Mouse (Mus musculus) ovary, adult 18-20 months (tissue): ENCODE measurements at regions not wholly inside any gene's neighbourhood (a gene's known extent, or its start where the extent isn't known, plus 50 kb on each side); places are given as distances from the start of the nearest gene placed in this dataset.

Experiments
- DNase-seq: peaks from one replicate; pipeline ENCODE4 v3.0.0; 2022; ENCODE audit warnings: low spot score, mixed read lengths

DNA sequence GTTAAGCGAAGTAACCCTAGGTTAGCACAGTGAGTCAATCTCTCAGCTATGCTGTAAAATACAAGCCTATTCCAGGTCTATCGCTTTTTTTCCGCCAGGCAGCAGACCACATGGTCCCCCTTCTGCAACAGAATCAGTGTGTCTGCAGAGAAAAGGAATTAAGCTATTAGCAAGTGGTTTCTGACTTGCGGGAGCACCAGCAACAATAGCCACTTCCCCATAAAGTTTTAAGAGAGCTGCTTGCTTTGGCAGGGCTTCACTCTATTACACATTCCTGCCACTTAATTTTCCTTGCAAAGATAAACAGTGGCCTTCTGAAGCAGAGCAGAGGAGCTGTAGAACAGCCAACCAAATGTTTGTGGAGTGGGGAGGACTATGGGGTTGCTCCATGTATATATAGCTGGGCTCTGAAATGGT is 59.8 kb upstream of the Osmr start:
- DNase-seq: no peak

DNA sequence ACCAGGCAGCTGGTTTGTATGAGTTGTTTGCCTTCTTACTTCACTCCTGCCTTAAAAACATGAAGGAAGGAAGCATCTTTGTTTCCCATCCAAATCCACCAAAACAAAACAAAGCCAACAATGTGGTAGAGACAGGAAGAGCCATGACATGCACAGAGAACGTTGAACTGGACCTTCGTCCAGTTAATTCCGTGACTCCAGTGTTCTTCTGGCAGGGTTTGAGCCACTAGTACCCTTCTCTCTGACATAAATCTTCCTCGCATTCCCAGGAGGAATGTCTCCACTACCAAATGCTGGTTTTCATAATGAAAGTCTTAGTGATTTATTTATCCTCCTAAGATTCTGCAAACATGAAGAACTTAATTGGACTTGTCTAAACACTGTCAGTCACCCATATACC is 66.7 kb upstream of the Osmr start:
- DNase-seq: no peak

DNA sequence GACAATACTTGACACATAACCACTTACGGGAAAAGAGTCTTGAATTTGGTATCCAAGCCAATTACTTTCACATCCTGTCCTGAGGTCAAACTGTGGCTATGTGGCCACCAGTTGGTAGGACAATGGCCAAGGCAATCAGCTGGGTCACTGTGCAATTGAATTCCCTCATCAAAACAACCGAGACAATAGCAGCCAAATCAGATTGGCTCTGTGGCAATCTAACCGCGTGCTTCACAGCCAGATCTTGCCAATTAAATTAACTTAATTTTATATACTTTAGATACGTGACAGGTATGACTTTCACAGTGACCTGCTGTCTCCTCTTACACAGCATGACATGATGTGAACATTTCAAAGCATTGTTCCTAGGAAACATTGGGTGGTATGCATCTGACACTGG is 74.5 kb upstream of the Osmr start:
- DNase-seq: no peak

DNA sequence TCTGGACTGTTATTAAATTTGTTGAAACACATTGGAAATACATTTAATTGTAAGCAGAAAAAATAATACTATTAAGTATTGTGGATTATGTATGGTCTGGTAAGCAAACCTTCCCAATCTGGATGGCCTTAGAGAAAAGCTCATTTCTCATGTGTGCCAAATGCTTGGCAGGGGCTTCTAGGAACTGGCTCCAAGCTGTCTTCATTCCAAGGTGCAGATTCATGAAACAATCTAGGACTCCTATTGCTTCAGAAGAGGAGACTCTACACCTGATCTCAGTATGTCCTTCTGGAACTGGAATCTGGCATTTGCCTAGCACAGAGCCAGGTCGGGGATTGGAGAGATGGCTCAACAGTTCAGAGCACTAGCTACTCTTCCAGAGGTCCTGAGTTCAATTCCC is 74.9 kb upstream of the Osmr start:
- no peak for DNase-seq

DNA sequence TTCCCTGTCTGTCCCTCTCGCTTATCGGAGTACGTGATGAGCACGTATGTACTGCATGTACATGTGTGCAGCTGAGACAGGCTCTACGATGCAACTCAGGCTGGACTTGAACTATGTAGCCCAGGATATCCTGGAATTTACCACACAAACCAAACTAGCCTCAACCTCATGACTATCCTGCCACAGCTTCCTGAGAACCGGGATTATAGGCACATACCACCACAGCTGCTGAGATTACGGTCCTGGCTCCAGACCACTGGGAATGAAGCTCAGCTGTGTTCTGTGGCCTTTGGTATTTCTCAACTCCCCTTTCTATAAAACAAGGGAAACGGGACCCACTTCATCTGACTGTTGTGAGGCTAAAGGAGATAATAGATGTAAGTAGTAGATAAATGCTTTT is 75.7 kb upstream of the Osmr start:
- DNase-seq: no peak

DNA sequence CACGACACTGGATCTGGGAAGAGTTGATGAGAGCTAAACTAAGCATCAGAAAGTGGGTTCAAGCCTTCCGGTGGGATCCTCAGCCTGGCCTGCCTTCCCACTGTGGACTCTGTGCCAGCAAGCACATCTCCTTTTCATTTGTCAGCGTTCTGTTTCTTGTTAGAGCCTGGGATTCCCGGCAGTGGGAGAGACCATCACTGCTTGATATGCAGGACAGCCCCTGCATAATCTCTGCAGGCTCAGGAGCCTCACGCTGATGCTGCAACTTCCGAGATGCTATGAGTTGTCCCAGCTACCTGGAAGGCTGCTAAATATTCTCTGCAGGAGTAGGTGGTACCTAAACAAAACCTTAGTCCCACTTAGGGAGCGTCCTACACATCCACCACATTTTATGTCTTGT is 78.8 kb upstream of the Osmr start:
- DNase-seq: no peak

DNA sequence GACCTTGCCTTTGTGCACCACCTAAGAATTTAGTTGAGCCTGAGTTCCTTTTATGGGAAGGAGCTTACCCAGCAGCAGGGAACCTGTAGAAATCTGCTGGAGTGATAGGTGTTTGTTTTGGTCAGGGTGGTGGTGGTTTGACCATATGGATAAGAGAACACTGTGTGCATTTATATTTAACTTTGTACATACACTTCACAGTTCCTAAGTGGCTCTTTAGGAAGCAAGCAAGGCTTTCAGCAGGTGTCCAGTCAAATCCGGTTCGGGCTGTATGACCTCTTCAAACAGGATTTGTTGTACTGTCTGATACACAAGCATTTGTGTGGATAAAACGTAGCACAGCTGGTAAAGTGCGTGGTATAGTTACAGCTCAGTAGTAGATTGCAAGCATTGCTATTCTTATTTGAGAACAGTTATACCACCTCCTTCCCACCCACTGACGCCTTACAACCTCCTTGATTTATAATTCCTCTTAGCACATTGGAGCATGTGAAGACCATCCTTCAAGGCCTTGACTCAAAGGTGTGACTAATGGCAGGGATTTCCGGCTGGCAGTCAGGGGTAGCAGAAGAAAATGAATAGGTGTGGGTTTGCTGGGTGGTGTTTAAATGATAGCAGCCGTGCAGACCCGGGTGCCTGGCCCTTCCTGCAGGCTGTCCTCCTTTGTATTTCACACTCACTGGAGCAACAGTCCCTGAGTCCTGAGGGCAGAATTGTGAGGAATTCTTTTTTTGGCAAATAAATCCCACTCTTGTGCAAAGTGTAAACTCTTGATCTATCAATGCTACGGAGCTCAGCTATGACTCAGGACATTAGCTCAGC is 79.4 kb upstream of the Osmr start:
- DNase-seq: no peak

DNA sequence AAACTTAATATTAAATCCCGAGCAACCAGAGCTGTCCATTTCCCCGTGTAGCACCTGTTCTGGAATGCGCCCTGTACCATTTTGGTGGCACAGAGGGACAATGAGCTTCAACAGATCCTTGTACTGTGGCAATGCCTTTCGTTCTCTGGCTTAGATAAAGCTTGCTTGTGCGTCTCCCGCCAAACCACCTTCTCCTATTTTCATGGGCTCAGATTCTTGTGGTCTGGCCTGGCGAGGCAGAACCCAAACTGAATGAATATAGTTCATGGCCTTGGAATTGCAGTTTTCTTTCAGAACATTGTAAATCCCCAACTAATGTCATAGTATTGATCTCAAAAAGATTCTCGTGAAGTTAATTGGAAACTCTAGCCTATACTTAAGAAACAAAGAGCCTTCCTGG is 85.1 kb upstream of the Osmr start:
- no peak for DNase-seq

DNA sequence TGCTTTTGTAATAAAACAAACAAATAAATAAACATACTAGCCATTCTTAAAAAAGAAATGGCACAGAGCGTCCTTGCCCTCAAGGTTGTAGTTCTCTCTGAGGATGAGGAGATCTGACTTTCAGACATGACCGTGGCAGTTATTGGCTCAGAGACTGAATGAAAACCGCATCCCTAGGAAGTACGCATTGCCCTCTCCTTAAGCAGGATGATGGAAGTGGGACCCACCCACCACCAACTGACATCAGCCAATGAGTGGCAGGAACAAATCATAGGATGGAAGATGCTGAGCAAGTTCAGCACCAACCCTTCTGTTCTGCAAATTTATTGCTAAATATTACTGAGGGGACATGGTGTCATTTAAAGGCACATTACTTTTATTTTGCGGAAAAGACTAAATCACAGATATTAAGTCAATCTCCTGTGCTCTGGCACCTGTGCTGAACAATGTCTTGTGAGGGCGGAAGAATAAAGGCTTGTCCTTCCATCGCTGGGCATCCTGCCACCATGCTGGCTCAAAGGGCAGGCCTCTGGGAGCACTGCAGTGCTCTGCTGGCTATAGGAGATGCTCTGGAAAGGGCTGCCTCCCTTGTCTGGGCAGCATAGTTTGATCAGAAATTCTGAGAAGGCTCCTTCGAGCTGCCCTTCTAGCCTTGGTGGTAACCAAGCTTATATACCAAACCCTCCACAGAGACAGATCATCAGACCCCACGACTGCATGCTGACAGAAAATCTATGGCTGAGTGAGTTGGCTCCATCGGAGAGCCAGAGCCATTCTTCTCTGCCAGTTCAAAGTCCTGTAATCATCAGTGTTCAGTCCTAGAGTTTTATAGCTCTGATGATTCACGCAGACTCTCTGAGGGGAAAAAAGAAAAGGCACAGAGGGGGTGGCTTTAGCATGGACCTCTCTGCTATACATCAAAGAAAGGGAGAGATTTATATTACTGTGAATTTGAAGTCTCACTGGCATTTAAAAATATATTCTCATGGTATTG is 86.3 kb upstream of the Osmr start:
- DNase-seq: no peak

DNA sequence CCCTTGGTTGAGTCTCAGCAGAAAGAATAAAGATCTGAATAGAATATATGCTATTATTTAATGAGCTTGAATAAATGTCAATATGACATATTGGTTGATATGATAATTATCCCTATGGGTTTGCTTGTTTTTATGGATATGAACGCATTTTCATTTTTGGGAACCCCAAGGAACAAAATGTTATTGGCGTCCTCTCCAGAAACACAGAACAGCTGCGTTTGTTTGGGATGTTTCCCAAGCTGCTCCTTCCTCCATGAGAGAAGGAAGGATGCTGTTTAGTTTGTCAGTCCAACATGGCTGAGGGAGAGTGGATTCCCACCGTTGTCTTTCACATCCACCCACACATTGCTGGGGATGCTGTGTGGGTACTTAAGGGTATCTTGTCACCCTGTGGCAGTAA is 89.9 kb upstream of the Osmr start:
- DNase-seq: no peak

DNA sequence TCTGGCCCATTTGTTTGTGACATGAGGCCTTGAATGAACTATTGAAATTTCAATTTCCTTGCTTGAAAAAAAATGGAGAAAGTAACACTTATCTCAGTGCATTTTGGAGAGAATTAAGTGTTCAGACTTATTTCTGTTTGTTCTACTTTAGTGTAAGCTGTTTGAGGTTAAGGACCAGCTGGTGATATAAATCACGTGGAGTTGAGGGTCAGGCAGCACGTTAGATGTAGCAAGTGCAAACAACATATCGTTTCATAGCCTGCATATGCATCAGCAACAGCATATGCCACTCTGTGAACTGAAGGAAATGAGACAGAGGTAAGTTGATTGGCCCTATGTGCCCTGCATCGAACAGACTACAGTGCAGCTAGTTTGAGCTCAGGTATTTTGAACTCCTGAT is 90.7 kb upstream of the Osmr start:
- DNase-seq: no peak

DNA sequence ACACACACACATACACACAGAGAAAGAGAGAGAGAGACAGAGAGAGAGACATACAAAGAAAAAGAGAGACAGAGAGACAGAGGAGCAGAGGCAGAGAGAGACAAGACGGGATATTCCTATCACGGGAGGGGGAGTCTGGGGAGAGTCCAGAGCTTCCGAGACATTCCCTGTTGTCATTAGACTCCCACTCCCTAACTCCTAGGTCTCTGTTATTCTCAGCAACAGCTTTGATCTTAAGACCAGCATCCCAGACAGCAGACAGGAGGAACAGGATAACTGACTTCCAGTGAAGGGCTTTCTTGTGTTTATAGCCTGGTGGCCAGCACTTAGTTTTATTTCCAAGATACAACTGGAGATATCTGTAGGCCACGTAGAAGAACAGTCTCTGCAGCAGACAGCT is 99.6 kb upstream of the Osmr start:
- DNase-seq: no peak

DNA sequence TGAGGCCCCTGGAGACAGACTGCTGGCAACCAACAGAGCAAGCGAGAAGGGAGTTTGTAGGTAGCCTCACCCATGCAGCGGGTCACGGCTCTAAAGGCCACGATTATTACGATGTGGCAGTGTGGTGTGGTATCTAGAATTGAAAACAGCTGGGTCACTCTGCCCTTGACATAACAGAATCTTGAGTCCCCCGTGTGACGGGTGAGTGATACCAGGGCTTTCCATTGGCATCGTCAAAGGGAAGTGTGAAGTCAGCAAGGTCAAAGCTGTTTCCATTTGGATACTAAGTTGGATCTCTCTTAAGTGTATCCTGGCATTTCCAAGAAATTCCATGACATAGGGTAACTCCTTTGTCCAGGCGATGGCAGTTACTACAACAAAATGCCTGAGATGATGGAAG is 106.7 kb upstream of the Osmr start:
- no peak for DNase-seq

DNA sequence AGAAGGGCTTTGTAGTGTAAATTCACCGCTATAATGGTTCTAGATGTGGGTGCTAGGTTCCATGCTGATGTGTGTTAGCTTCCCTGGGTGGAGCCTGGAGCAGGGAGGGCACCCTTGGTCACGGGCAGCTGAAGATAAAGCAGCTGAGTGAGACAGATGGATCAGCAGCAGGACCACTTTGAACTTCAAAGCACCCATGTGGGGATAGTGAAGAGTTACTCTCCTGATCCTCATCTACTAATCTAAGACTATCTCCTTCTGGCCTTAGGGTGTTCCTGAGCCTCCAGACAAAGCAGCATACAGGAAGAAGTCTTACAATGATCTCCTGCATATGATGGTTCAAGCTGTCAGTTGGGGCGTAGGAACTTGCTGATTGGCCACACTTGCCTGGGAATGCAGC is 107.1 kb upstream of the Lifr start:
- no peak for DNase-seq

DNA sequence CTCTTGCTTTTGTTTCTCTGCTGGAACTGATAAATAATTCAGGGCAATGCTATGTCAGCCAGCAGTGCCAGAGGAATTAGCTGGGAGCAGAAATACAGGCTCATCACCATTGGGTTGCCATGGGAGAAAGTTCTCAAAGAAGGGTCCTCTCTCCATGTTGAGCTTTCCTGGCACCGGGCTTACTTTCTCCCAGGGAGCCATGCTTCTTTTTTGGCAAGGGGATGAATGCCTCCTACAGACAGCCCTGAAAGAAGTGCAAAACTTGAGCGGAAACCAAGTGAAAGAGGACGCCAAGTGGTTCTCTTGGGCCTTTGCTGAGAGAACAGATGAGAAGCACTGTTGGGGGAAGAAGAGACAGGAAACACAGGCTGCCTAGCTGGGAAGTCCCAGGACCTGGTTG is 102.2 kb upstream of the Lifr start:
- no peak for DNase-seq

DNA sequence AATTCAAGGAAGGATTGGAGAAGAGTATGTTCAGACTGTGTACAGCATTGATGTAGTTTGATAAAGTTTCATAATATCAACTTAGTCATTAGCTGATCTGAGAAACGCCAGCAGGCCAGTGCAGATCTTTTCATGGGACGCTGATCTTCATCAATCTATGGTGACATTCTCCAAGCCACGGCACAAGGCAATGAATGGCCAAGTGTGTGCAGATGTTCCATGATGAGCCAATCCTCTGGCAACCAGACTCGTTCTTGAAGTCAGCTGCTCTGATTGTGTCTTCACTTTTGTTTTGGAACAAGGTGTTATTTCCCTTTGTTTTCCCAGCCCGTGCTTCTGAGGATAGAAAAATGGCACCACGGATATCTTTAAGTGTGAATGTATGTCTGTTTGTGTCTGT is 101.3 kb upstream of the Lifr start:
- DNase-seq: no peak

DNA sequence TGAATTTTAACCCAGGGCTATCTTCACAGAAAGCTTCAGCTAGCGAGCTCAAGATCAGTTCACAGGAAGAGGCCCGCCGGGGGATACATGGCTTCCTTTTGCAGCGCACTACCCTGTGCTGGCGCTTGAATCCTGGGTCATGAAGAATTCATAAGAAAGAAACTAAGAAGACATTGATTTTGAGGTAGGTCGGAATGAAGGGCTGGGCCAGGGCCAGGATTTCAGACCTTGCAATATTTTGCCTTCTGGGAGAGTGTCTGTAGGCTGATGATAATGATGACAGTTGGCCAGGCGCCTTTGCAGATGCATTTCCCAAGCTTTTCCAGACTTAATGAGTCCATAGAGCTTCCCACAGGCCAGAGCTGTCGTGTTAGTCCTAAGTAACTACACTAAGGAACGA is 97.2 kb upstream of the Lifr start:
- no peak for DNase-seq

DNA sequence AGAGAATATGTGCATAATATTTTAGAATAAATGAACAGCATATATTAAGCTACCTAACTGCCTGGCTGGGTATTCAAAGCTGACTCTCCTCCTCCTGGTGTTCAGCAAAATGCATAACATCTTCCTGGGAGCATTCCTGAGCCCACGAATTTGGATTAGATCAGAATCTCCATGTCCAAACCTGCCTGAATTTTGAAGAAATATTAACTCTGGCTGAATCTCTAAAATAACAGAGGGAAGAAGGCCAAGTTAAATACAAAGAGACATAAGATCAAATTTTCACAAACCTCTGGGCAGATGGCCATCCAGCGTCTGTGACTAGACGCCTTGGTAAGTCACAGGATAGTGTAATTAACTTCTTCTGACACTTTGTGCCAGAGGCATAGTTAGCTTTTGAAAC is 95.2 kb upstream of the Lifr start:
- DNase-seq: no peak

DNA sequence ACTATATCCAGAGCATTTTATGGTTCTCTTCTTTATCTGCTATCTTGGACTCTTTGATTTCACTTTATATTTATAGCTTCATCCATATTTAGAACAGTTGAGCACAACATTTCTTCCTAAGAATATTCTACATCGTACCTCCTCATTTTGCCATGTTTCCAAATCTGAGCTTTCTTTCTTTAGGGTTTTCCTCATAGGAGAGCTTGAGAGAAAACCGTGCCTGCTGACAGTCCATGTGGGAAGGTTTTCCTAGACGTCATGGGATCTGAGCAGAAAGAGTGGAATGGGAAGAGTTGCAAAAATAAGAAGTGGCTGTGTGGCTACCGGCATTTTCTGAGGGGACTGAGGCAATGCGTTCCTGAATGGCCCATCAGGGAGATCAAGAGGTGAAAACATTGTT is 92.5 kb upstream of the Lifr start:
- no peak for DNase-seq

DNA sequence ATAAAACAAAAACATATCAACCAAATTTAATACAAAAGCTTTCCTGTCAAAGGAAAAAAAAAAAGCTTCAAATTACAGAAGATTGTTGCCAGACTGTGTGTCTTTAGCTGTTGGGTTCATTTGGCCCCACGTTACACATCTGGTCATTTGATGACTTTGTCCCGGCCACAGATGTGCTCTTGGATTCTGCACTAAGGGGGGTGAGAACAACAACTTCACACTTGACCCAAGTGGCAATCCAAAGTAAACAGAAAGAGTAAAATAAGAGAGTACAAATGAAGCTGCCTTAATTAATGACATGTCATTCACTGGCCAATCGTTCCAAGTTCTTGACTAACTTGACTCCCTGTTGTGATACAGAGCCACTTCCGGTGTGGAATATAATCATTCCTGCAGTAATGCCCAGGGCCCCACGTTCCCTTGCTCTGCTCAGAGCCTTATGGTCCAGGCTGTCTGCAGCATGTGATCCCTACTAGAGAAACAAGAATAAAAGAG is 91.8 kb upstream of the Lifr start:
- DNase-seq: no peak

DNA sequence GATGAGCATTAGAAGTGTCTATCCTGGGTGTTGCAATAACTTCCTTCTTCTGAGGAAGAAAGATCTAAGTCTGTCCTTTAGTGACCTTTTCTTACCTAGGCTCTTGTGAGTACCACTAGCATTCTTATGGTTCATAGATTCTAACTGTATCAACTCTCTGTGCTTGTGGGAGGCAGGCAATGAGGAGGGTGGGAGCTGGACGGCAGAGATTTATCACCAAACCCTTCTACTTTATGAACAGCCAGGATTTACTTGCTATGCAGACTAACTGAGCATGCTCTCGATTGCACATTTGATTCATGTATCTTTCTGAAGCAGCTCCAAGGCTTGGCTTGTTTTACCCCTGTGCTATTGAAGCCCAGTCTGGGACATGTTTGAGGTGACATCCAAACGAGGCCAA is 90.7 kb upstream of the Lifr start:
- DNase-seq: no peak

DNA sequence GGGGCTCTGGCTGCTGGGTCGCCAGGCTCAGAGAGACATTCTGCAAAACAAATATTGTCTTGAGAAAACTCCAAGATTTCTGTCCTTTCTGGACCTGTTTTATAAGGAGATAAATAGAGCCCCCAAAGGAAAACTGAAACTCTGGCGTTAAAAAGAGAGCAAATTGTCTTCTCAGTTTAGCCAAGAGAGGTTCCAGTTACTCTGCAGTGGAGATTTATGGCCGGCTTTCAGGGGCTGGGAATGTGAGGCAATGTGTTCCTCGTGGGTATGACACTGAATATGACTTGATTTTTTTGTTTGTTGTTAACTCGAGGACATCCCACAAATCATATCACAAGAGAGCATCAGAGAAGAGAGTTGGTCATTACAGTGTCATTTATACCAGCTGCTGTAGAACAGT is 88.2 kb upstream of the Lifr start:
- DNase-seq: no peak

DNA sequence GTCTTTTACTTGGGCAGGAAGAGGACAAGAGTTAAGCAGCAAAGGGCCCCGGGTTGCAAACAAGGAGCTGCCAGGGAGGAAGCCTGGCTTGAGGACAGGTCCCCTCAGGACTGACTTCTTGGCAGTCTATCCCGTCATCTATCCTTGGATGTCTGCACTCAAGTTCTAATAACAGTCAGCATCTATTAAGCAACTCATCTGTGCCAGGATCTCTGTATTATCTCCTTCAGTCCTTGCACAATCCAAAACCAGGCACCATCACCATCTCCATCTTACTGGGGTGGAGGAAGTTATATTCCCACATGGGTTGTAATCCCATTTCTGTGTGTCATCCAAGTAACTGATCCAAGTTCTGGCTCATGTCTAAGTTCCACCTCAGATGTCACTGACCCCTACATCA is 87.1 kb upstream of the Lifr start:
- no peak for DNase-seq
